Mouse (Mus musculus) intestine, embryonic 15.5 days (tissue): ENCODE measurements around the gene Vmn1r137. TPM values are rescaled to one million over a fixed set of nuclear protein-coding genes. Genes with fewer than 3 reads are reported as not detected.
"Not testable (repeated sequence)": the region's sequence is repeated elsewhere in the genome, so short reads cannot be mapped to it uniquely, and the experiment has no call there.

ENCODE experiments used
- ATAC-seq: fragments of 200-750 bp; cut with Nextera tagmentation; 2 replicates; pipeline ENCODE4 v1.8.0; 2017; ENCODE audit warnings: moderate TSS enrichment, moderate library complexity
- H3K27ac ChIP-seq: fragments of 300-500 bp; sonication (generic); 2 replicates; pipeline ENCODE4 v1.5.1; 2015; ENCODE audit warnings: mild to moderate bottlenecking, inconsistent platforms
- H3K27me3 ChIP-seq: fragments of 300-500 bp; sonication (generic); replicated peaks from 2 replicates; pipeline ENCODE4 v1.6.1; 2015; ENCODE audit warnings: inconsistent platforms
- H3K36me3 ChIP-seq: fragments of 300-500 bp; sonication (generic); 2 replicates; pipeline ENCODE4 v1.6.1; 2015; ENCODE audit warnings: inconsistent platforms
- H3K4me1 ChIP-seq: fragments of 300-500 bp; sonication (generic); replicated peaks from 2 replicates; pipeline ENCODE4 v1.6.1; 2015; ENCODE audit warnings: inconsistent platforms
- H3K4me2 ChIP-seq: fragments of 300-500 bp; sonication (generic); replicated peaks from 2 replicates; pipeline ENCODE4 v1.6.1; 2015; ENCODE audit warnings: mild to moderate bottlenecking, inconsistent platforms
- H3K4me3 ChIP-seq: fragments of 300-500 bp; sonication (generic); replicated peaks from 2 replicates; pipeline ENCODE4 v1.5.1; 2015; ENCODE audit warnings: inconsistent platforms
- H3K9ac ChIP-seq: fragments of 300-500 bp; sonication (generic); 2 replicates; pipeline ENCODE4 v1.6.1; 2015; ENCODE audit warnings: inconsistent platforms
- H3K9me3 ChIP-seq: fragments of 300-500 bp; sonication (generic); 2 replicates; pipeline ENCODE4 v1.6.1; 2016; ENCODE audit warnings: inconsistent platforms
- WGBS: fragments of 180-500 bp; shearing (Covaris S2); methylation state at CpG from one replicate; pipeline ENCODE4 v1.1.7; 2015; 5-methylcytosine and 5-hydroxymethylcytosine counted together
- polyA plus RNA-seq: library from polyadenylated mRNA; unstranded; fragments of >200 nt; fragmentation: Nextera tagmentation; extraction: Ambion mirVana; gene quantifications from 2 replicates; pipeline ENCODE4 v1.2.1, GENCODE M21; 2015

Gene Vmn1r137
- not detected in 2 replicates for polyA plus RNA-seq

- not testable (repeated sequence) for H3K4me1 ChIP-seq, H3K9ac ChIP-seq, H3K4me3 ChIP-seq, H3K4me2 ChIP-seq, H3K27ac ChIP-seq, H3K36me3 ChIP-seq, H3K9me3 ChIP-seq, H3K27me3 ChIP-seq, ATAC-seq
- no CpG with 5 or more reads among the region's 3 CpGs for WGBS
Measured at GRCm38 (mm10) chr7:21994287-21994686, at the start of gene Vmn1r137. Vmn1r137 (plus strand) TSS chr7:21994587.

GRCm38 (mm10) chr7:22028797-22029196 is 34.4 kb downstream of the Vmn1r137 start, which contains the start of gene Vmn1r138:
Vmn1r138 (minus strand) TSS chr7:22028897.
- not testable (repeated sequence) for H3K36me3 ChIP-seq, H3K9me3 ChIP-seq, H3K9ac ChIP-seq, H3K4me2 ChIP-seq, H3K4me3 ChIP-seq, H3K27me3 ChIP-seq, H3K4me1 ChIP-seq, ATAC-seq, H3K27ac ChIP-seq
- WGBS: no CpG with 5 or more reads among the region's 2 CpGs

Other genes with a start within 250 kb of the Vmn1r137 start
- gene Gm4175, start 233.1 kb upstream of the Vmn1r137 start, polyA plus RNA-seq: not detected in 2 replicates
- gene Gm4177, start 197.9 kb upstream of the Vmn1r137 start, polyA plus RNA-seq: not detected in 2 replicates
- gene Vmn1r135, start 162.2 kb upstream of the Vmn1r137 start, polyA plus RNA-seq: not detected in 2 replicates
- gene Gm5725, start 150.3 kb upstream of the Vmn1r137 start, polyA plus RNA-seq: not detected in 2 replicates
- gene Gm5891, start 73.3 kb upstream of the Vmn1r137 start, polyA plus RNA-seq: not detected in 2 replicates
- gene Vmn1r138, start 34.3 kb downstream of the Vmn1r137 start, polyA plus RNA-seq: not detected in 2 replicates
- gene Gm6176, start 61.7 kb downstream of the Vmn1r137 start, polyA plus RNA-seq: not detected in 2 replicates
- gene Vmn1r139, start 74.5 kb downstream of the Vmn1r137 start, polyA plus RNA-seq: not detected in 2 replicates
- gene Gm16451, start 123.7 kb downstream of the Vmn1r137 start, polyA plus RNA-seq: not detected in 2 replicates
- gene Gm10666, start 140.2 kb downstream of the Vmn1r137 start, polyA plus RNA-seq: not detected in 2 replicates
- not detected in 2 replicates for gene Vmn1r142, start 169.4 kb downstream of the Vmn1r137 start, polyA plus RNA-seq
- not detected in 2 replicates for gene Vmn1r143, start 194.8 kb downstream of the Vmn1r137 start, polyA plus RNA-seq
- gene Gm8653, start 206.7 kb downstream of the Vmn1r137 start, polyA plus RNA-seq: not detected in 2 replicates
- not detected in 2 replicates for gene Gm8453, start 234.9 kb downstream of the Vmn1r137 start, polyA plus RNA-seq